Mouse (Mus musculus): ENCODE measurements around the gene Cfd. TPM values are rescaled to one million over a fixed set of nuclear protein-coding genes. Genes with fewer than 3 reads are reported as not detected.

Gene Cfd
- total RNA-seq, 2 experiments from 2014 or later = 3.6 to 16.6 TPM

Small RNAs within 50 kb of the gene (microRNA-seq; reads per million reads assigned to microRNA genes)
- 0 to 0.32 reads per million in 2 experiments for gene Mir6910

Other genes starting within 250 kb of the Cfd start
- gene Odf3l2, start 245.1 kb upstream of the Cfd start, total RNA-seq (2021) = 10 to 100 TPM in 1 of 2 experiments, 1 to 10 TPM in 1; 1.1 to 12.4 TPM
- not detected for gene Madcam1, start 226.3 kb upstream of the Cfd start, total RNA-seq (2021)
- 10 to 100 TPM; 22.6 to 24.0 TPM for gene Tpgs1, start 221.5 kb upstream of the Cfd start, total RNA-seq (2021)
- gene Cdc34, start 208.7 kb upstream of the Cfd start, total RNA-seq (2021) = 100 to 1,000 TPM; 314 to 321 TPM
- gene Gzmm, start 201.8 kb upstream of the Cfd start, total RNA-seq (2021) = 1 to 10 TPM; 2.3 to 2.9 TPM
- 100 to 1,000 TPM; 496 to 497 TPM for gene Bsg, start 186.4 kb upstream of the Cfd start, total RNA-seq (2021)
- gene Hcn2, start 174.2 kb upstream of the Cfd start, total RNA-seq (2021) = under 1 TPM; 0.42 to 0.78 TPM
- gene Polrmt, start 144.3 kb upstream of the Cfd start, total RNA-seq (2021) = 10 to 100 TPM; 21.5 to 21.6 TPM
- not detected for gene Fgf22, start 135.8 kb upstream of the Cfd start, total RNA-seq (2021)
- 10 to 100 TPM; 25.9 to 30.6 TPM for gene Rnf126, start 123.9 kb upstream of the Cfd start, total RNA-seq (2021)
- gene Fstl3, start 113.6 kb upstream of the Cfd start, total RNA-seq (2021) = 1 to 10 TPM; 1.3 to 2.2 TPM
- gene Prss57, start 99.9 kb upstream of the Cfd start, total RNA-seq (2021) = not detected
- gene Palm, start 97.3 kb upstream of the Cfd start, total RNA-seq (2021) = 10 to 100 TPM; 25.7 to 33.5 TPM
- gene Misp, start 69.9 kb upstream of the Cfd start, total RNA-seq (2021) = under 1 TPM in 1 of 2 experiments, not detected in 1; 0.35 TPM
- gene Ptbp1, start 36.4 kb upstream of the Cfd start, total RNA-seq (2021) = 10 to 100 TPM; 40.3 to 48.1 TPM
- not detected for gene Prtn3, start 16.4 kb upstream of the Cfd start, total RNA-seq (2021)
- gene Plppr3, start 16.2 kb upstream of the Cfd start, total RNA-seq (2021) = under 1 TPM; 0.09 to 0.29 TPM
- gene Elane, start 4.6 kb upstream of the Cfd start, total RNA-seq (2021) = not detected
- gene Med16, start 18.1 kb downstream of the Cfd start, total RNA-seq (2021) = 10 to 100 TPM; 37.7 to 38.1 TPM
- not detected for gene Gm26602, start 20.0 kb downstream of the Cfd start, total RNA-seq (2021)
- under 1 TPM; 0.27 to 0.44 TPM for gene Kiss1r, start 26.1 kb downstream of the Cfd start, total RNA-seq (2021)
- 100 to 1,000 TPM in 1 of 2 experiments, 10 to 100 TPM in 1; 98.8 to 106 TPM for gene R3hdm4, start 30.4 kb downstream of the Cfd start, total RNA-seq (2021)
- gene Arid3a, start 36.2 kb downstream of the Cfd start, total RNA-seq (2021) = 1 to 10 TPM; 2.4 to 2.7 TPM
- gene Wdr18, start 69.3 kb downstream of the Cfd start, total RNA-seq (2021) = 10 to 100 TPM; 18.7 to 23.0 TPM
- under 1 TPM; 0.11 to 0.25 TPM for gene Grin3b, start 79.9 kb downstream of the Cfd start, total RNA-seq (2021)
- gene Tmem259, start 93.5 kb downstream of the Cfd start, total RNA-seq (2021) = 10 to 100 TPM; 76.2 to 84.5 TPM
- 10 to 100 TPM; 19.2 to 24.8 TPM for gene Cnn2, start 97.7 kb downstream of the Cfd start, total RNA-seq (2021)
- gene Abca7, start 105.6 kb downstream of the Cfd start, total RNA-seq (2021) = 1 to 10 TPM; 4.2 TPM
- 1 to 10 TPM; 1.7 to 1.9 TPM for gene Arhgap45, start 125.8 kb downstream of the Cfd start, total RNA-seq (2021)
- 10 to 100 TPM; 45.3 to 55.6 TPM for gene Polr2e, start 148.9 kb downstream of the Cfd start, total RNA-seq (2021)
- gene Gpx4, start 156.3 kb downstream of the Cfd start, total RNA-seq (2021) = 100 to 1,000 TPM; 389 TPM
- 1 to 10 TPM; 6.2 to 6.3 TPM for gene Sbno2, start 214.7 kb downstream of the Cfd start, total RNA-seq (2021)
- 10 to 100 TPM; 87.6 to 98.0 TPM for gene Stk11, start 224.9 kb downstream of the Cfd start, total RNA-seq (2021)
- gene Atp5d, start 247.8 kb downstream of the Cfd start, total RNA-seq (2021) = 100 to 1,000 TPM; 657 to 736 TPM
- gene Cbarp, start 250.0 kb downstream of the Cfd start, total RNA-seq (2021) = 1 to 10 TPM; 1.6 TPM

Measured in gastrocnemius, postnatal 14 days (tissue).